8 mouse cellular contexts compared by ENCODE assay signal in the genomic region with DNA sequence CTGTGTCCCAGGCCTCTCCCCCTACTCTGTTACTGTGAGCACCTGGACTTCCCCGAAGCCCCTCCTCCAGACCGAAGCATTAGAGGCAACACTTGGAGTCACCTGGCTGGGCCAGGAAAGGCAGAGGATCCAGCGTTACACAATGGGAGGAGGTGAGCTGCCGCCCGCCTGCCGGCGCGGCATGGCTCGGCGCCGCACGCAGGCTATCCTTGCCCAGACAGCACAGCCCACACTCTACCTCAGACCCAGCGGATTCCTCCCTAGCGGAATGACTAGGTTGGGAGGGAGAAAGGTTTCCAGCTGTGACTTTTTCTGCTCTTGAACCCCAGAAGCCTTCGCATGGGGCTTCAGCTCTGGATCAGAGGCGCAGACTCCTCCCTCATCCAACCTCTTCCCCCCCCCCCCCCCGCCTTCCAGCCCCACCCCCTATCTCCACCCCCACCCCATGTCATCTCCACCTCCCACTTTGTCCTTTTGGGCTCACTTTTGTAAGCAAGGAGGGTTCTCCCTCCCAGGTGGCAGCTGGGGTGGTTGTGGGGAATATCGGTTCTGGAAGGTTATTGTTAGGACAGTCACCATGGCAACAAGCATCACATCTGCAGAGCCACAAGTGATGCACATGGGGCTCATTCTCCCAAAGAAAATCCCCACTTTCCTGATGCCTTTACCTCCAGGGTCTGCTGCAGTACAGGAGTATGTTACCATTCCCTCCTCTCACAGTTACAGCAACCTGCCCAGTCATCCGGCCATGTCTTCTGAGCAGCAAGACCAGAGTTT. TPM values are rescaled to one million over a fixed set of nuclear protein-coding genes. Genes with fewer than 3 reads are reported as not detected.
A peak's percentile ranks its signal among the peaks of the same experiment; 100 is the strongest.
DNase-seq lines count a peak whose midpoint lies in the region; ATAC-seq and TF ChIP-seq lines count a peak whose summit lies in the region.

No protein-coding gene starts in this region.

- WGBS in heart, embryonic 10.5 days, result 8% methylated on average over 17 of the region's 19 CpGs
- 8% methylated on average over 17 of the region's 19 CpGs for WGBS in forebrain, embryonic 10.5 days
- WGBS in limb, embryonic 13.5 days, result 7% methylated on average over 17 of the region's 19 CpGs

- H3K4me3 ChIP-seq in heart, embryonic 10.5 days, result peak overlapping the region; percentile 30
- peak overlapping the region; percentile 92 for H3K4me3 ChIP-seq in E14TG2a.4 (replicated peaks; ENCODE audit: low read length)
- peak overlapping the region; percentile 35 for H3K4me3 ChIP-seq in forebrain, embryonic 10.5 days
- peak overlapping the region; percentile 17; the same call in 1 of the 2 replicates for H3K4me3 ChIP-seq in limb, embryonic 13.5 days
- H3K4me3 ChIP-seq in gastrocnemius, adult 2 months, result no peak overlapping the region

- intact Hi-C loops in heart, postnatal 14 days (cut with DNase I), result no loop called here
- intact Hi-C loops in gastrocnemius, adult 2 months (cut with DNase I), result loop anchor here (5.0 kb wide), 1 partner anchor 54 kb away; no protein-coding TSS in a partner anchor

- TF ChIP-seq CTCF in E14TG2a.4 (conservative IDR thresholded peaks at IDR 0.05; ENCODE audit: low read length), result no peak
- no peak for TF ChIP-seq CTCF in gastrocnemius, adult 2 months (IDR thresholded peaks at IDR 0.05)

- ATAC-seq in limb, embryonic 13.5 days (ENCODE audit: low FRiP score, low read depth), result 0 out of 2 replicates have a peak, but pooled peaks have one; percentile 28

- peaks cover 88% of the 10 kb centered on the region for H3K27me3 ChIP-seq in heart, embryonic 10.5 days (ENCODE audit: insufficient read depth, poor library complexity, severe bottlenecking)
- peaks cover 41% of the 10 kb centered on the region for H3K27me3 ChIP-seq in E14TG2a.4 (ENCODE audit: insufficient read depth, low read length)
- H3K27me3 ChIP-seq in forebrain, embryonic 10.5 days (ENCODE audit: poor library complexity, severe bottlenecking), result peaks cover 82% of the 10 kb centered on the region
- peaks cover 91% of the 10 kb centered on the region for H3K27me3 ChIP-seq in limb, embryonic 13.5 days

- no peaks in the 10 kb centered on the region for H3K36me3 ChIP-seq in heart, embryonic 10.5 days
- H3K36me3 ChIP-seq in E14TG2a.4 (ENCODE audit: insufficient read depth, low read length), result no peaks in the 10 kb centered on the region
- no peaks in the 10 kb centered on the region for H3K36me3 ChIP-seq in forebrain, embryonic 10.5 days (replicated peaks)
- no peaks in the 10 kb centered on the region for H3K36me3 ChIP-seq in limb, embryonic 13.5 days

- H3K4me2 ChIP-seq in limb, embryonic 13.5 days (replicated peaks), result peak overlapping the region; percentile 42

- 0 out of 2 replicates have a peak overlapping the region, but pooled peaks have one; percentile 31 for H3K9ac ChIP-seq in limb, embryonic 13.5 days

- H3K4me1 ChIP-seq in heart, embryonic 10.5 days, result peaks cover 33% of the 10 kb centered on the region
- peaks cover 58% of the 10 kb centered on the region for H3K4me1 ChIP-seq in E14TG2a.4 (replicated peaks; ENCODE audit: low read depth, low read length)
- peaks cover 31% of the 10 kb centered on the region for H3K4me1 ChIP-seq in forebrain, embryonic 10.5 days
- H3K4me1 ChIP-seq in limb, embryonic 13.5 days, result peaks cover 26% of the 10 kb centered on the region

- no peak for DNase-seq in heart, embryonic 10.5 days (ENCODE audit: low spot score)
- DNase-seq in heart, postnatal 14 days, result no peak
- DNase-seq in forebrain, embryonic 10.5 days (ENCODE audit: extremely low spot score, low spot score), result peak; percentile 49
- no peak for DNase-seq in gastrocnemius, adult 2 months
- DNase-seq in gastrocnemius, postnatal 10 days, result no peak
- no peak for DNase-seq in urinary bladder, postnatal 10 days (ENCODE audit: low spot score)

- no peak overlapping the region for H3K27ac ChIP-seq in heart, embryonic 10.5 days
- 0 out of 2 replicates have a peak overlapping the region, but pooled peaks have one; percentile 30 for H3K27ac ChIP-seq in forebrain, embryonic 10.5 days
- no peak overlapping the region for H3K27ac ChIP-seq in limb, embryonic 13.5 days
- no peak overlapping the region for H3K27ac ChIP-seq in gastrocnemius, adult 2 months

- H3K9me3 ChIP-seq in heart, embryonic 10.5 days, result no peaks in the 10 kb centered on the region
- no peaks in the 10 kb centered on the region for H3K9me3 ChIP-seq in E14TG2a.4 (ENCODE audit: low read length)
- H3K9me3 ChIP-seq in forebrain, embryonic 10.5 days, result no peaks in the 10 kb centered on the region
- H3K9me3 ChIP-seq in limb, embryonic 13.5 days, result no peaks in the 10 kb centered on the region

RNA-seq across cellular contexts. Expression of gene Camk2b, which starts 2.2 kb away (rescaled TPM):
- 1.8 and 2.3 TPM in 2 replicates for polyA plus RNA-seq in heart, embryonic 10.5 days (2016; fragmentation: Nextera tagmentation; extraction: Ambion mirVana)
- 1 to 10 TPM; 8.6 TPM for total RNA-seq in heart, postnatal 14 days (2021)
- polyA plus RNA-seq in forebrain, embryonic 10.5 days (2016; fragmentation: Nextera tagmentation; extraction: Ambion mirVana), result 0.51 and 0.63 TPM in 2 replicates
- 1.6 and 1.7 TPM in 2 replicates for polyA plus RNA-seq in limb, embryonic 13.5 days (2015; fragmentation: Nextera tagmentation; extraction: Ambion mirVana)
- total RNA-seq in gastrocnemius, adult 2 months (2021), result 100 to 1,000 TPM; 108 to 128 TPM
- 100 to 1,000 TPM; 188 to 190 TPM for total RNA-seq in gastrocnemius, postnatal 10 days (2021)

Comparison
In these comparisons a context has a peak if more than half of its experiments do, and no peak if none do; other contexts are left out.
1. RNA of gene Camk2b, which starts 2.2 kb away (total RNA-seq): 188 to 190 TPM in gastrocnemius, postnatal 10 days and 108 to 128 TPM in gastrocnemius, adult 2 months; 8.6 TPM in heart, postnatal 14 days; every median in the first group is over 10 times any median in the second.